Mouse (Mus musculus) stomach, embryonic 15.5 days (tissue): Measurements from ENCODE around the gene Ang6. TPM values are rescaled to one million over a fixed set of nuclear protein-coding genes. Genes with fewer than 3 reads are reported as not detected.
"Not testable (repeated sequence)": the region's sequence is repeated elsewhere in the genome, so short reads cannot be mapped to it uniquely, and the experiment has no call there.

Experiments
- ATAC-seq: fragments of 200-750 bp; cut with Nextera tagmentation; 2 replicates; pipeline ENCODE4 v1.8.0; 2017; ENCODE audit warnings: low read depth, moderate number of reproducible peaks, moderate TSS enrichment; ENCODE audit not compliant: insufficient read depth, low FRiP score
- H3K27ac ChIP-seq: fragments of 300-500 bp; sonication (generic); 2 replicates; pipeline ENCODE4 v1.5.1; 2015; ENCODE audit warnings: mild to moderate bottlenecking, inconsistent platforms
- H3K27me3 ChIP-seq: fragments of 300-500 bp; sonication (generic); replicated peaks from 2 replicates; pipeline ENCODE4 v1.6.1; 2015; ENCODE audit warnings: inconsistent platforms
- H3K36me3 ChIP-seq: fragments of 300-500 bp; sonication (generic); 2 replicates; pipeline ENCODE4 v1.6.1; 2015; ENCODE audit warnings: inconsistent platforms
- H3K4me1 ChIP-seq: fragments of 300-500 bp; sonication (generic); 2 replicates; pipeline ENCODE4 v1.6.1; 2015; ENCODE audit warnings: inconsistent platforms
- H3K4me2 ChIP-seq: fragments of 300-500 bp; sonication (generic); 2 replicates; pipeline ENCODE4 v1.6.1; 2015; ENCODE audit warnings: mild to moderate bottlenecking, inconsistent platforms
- H3K4me3 ChIP-seq: fragments of 300-500 bp; sonication (generic); replicated peaks from 2 replicates; pipeline ENCODE4 v1.5.1; 2015; ENCODE audit warnings: inconsistent platforms
- H3K9ac ChIP-seq: fragments of 300-500 bp; sonication (generic); 2 replicates; pipeline ENCODE4 v1.6.1; 2015; ENCODE audit warnings: inconsistent platforms
- H3K9me3 ChIP-seq: fragments of 300-500 bp; sonication (generic); 2 replicates; pipeline ENCODE4 v1.6.1; 2016; ENCODE audit warnings: inconsistent platforms
- WGBS: fragments of 180-500 bp; shearing (Covaris S2); methylation state at CpG from one replicate; pipeline ENCODE4 v1.1.7; 2015; 5-methylcytosine and 5-hydroxymethylcytosine counted together
- polyA plus RNA-seq: library from polyadenylated mRNA; unstranded; fragments of >200 nt; fragmentation: Nextera tagmentation; extraction: Ambion mirVana; gene quantifications from 2 replicates; pipeline ENCODE4 v1.2.1, GENCODE M21; 2015

Gene Ang6
- not detected in 2 replicates for polyA plus RNA-seq

DNA sequence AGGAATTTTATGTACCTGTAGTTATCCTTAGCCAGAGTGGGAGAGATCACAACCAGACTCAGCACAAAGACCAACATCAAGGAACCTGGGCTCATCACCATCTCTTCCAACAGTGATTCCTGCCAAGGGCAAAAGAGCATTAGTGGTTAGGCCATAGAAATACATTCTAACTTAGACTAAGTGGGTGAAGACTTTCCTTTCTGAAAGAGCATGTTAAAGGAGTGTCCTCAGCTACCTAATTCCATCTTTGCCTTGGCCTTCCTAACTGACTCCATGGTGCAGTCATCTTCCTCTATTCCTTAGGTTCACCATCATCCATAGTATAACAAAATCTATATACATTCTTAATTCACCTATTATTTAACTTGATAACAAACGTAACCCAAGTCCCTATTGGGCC, at the start of gene Ang6:
Gene Ang6 (minus strand): TSS at position 101 of the 400 bp plus-strand sequence.
- H3K4me1 ChIP-seq: no peaks in the 10 kb centered on the region
- no peaks in the 10 kb centered on the region for H3K9me3 ChIP-seq
- H3K9ac ChIP-seq: no peak within 1 kb of the TSS
- WGBS: 85% methylated on average over 1 of the region's 1 CpGs
- H3K36me3 ChIP-seq: no peaks in the 10 kb centered on the region
- no peaks in the 10 kb centered on the region for H3K27me3 ChIP-seq
- no peak within 1 kb of the TSS for H3K27ac ChIP-seq
- no peak for ATAC-seq
- H3K4me2 ChIP-seq: no peak within 1 kb of the TSS
- H3K4me3 ChIP-seq: no peak within 1 kb of the TSS

DNA sequence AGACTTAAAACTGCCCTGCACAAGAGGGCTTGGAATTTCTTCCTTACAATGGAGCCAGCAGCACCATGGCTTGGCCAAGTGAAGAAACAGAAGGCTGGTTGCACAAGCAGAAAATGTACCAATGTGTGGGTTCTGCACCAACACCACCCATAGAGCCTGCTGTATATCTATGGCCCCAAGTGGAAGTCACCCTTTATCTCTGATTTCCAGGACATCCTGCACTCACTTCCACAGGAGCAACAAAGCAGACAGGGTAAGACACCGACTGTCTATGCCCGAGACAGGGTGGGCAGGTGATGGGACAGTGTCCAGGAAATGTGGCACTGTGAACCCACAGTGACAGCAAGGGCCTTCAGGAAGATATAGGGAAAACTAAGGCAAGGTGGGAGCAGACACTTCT, 44.5 kb upstream of the Ang6 start:
- not testable (repeated sequence) for H3K4me2 ChIP-seq, H3K36me3 ChIP-seq, H3K9ac ChIP-seq, H3K27ac ChIP-seq, H3K27me3 ChIP-seq, ATAC-seq, H3K4me3 ChIP-seq, H3K4me1 ChIP-seq, H3K9me3 ChIP-seq
- 74% methylated on average over 2 of the region's 2 CpGs for WGBS

DNA sequence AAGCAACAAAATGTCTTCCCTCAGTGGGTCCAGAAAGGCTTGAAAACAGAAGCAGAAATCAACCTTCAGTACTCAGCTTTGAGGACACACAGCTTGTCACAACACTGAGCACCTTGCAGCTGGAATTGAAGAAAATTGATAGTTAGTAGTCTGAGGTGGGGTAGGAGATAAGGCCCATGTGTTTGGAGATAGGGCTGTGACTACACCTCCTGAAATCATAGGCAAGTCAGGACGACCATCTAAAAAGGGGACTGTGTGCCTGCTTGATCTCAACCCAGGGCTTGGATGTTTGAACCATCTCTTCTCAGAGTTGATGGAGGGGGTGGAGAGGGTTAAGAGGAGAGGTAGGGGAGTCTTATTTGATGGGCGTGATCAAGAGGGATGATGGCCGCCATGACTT, 29.8 kb upstream of the Ang6 start:
- not testable (repeated sequence) for H3K36me3 ChIP-seq, H3K4me2 ChIP-seq, H3K4me1 ChIP-seq, H3K27ac ChIP-seq, H3K27me3 ChIP-seq, H3K9ac ChIP-seq, H3K9me3 ChIP-seq, H3K4me3 ChIP-seq, ATAC-seq
- WGBS: 66% methylated on average over 1 of the region's 3 CpGs

DNA sequence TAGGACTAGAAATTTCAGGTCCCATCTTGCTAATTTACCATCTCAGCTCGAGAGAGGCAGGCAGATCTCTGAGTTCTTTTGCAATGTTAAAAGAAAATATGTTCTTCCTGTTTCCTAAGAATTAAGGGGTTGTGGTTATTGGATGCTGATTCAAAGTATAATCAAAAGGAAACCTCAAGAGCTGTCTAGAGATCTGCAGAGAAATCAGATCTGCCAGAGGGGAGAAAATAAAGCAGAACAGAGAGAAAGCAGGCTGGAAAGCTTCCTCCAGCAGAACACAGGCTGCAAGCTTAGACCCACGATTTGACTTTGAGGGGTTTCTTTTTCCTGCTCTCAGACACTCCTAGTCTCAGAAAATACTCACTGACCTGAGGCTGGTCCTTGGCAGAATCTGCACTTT, 7.6 kb upstream of the Ang6 start:
- H3K36me3 ChIP-seq, H3K9ac ChIP-seq, H3K4me1 ChIP-seq, ATAC-seq, H3K27ac ChIP-seq, H3K4me2 ChIP-seq, H3K4me3 ChIP-seq, H3K27me3 ChIP-seq, H3K9me3 ChIP-seq: not testable (repeated sequence)
- 60% methylated on average over 2 of the region's 2 CpGs for WGBS

DNA sequence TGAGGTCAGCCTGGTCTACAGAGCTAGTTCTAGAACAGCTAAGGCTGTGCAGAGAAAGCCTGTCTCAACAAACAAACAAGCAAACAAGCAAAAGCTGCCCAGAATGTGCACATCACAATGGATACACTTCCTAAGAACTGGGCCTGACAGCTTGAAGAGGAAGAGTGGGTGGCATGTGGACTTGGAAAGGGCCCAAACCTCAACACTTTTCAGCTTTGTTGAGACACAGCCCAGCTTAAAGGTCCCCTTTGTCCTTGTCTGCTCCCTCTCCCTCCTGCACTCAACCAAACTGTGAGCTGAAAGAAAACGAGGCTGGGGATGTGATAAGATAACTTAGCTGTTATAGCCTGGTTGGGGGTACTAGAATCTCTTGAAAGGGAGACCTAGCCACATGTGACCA, 6.0 kb upstream of the Ang6 start:
- H3K9ac ChIP-seq, H3K27ac ChIP-seq, H3K27me3 ChIP-seq, H3K4me3 ChIP-seq, H3K4me1 ChIP-seq, H3K9me3 ChIP-seq, H3K4me2 ChIP-seq, ATAC-seq, H3K36me3 ChIP-seq: not testable (repeated sequence)
- WGBS: no CpG with 5 or more reads among the region's 1 CpGs

DNA sequence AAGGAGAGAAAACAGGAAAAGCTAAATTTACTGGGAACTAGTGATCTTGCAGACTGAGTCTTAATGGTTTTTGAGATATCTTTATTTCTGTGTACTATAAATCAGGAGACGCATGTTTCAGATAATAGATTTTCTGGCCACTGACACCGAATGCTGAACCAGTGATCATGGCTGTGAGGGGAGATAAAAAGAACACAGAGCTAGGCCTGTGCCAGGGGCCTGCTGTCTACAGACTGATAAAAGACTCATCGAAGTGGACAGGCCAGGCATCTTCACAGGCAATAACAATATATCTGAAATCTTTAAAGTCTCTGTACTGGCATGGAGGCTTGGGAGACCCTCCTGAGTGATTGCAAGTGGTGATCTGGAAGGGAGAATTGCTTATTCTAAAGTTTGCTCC, 469 bp downstream of the Ang6 start:
- no peak overlapping the region for H3K9ac ChIP-seq
- no peak overlapping the region for H3K27ac ChIP-seq
- 79% methylated on average over 3 of the region's 3 CpGs for WGBS
- no peaks in the 10 kb centered on the region for H3K9me3 ChIP-seq
- H3K36me3 ChIP-seq: no peaks in the 10 kb centered on the region
- H3K4me3 ChIP-seq: no peak overlapping the region
- H3K27me3 ChIP-seq: no peaks in the 10 kb centered on the region
- no peak for ATAC-seq
- H3K4me1 ChIP-seq: no peaks in the 10 kb centered on the region
- H3K4me2 ChIP-seq: no peak overlapping the region

DNA sequence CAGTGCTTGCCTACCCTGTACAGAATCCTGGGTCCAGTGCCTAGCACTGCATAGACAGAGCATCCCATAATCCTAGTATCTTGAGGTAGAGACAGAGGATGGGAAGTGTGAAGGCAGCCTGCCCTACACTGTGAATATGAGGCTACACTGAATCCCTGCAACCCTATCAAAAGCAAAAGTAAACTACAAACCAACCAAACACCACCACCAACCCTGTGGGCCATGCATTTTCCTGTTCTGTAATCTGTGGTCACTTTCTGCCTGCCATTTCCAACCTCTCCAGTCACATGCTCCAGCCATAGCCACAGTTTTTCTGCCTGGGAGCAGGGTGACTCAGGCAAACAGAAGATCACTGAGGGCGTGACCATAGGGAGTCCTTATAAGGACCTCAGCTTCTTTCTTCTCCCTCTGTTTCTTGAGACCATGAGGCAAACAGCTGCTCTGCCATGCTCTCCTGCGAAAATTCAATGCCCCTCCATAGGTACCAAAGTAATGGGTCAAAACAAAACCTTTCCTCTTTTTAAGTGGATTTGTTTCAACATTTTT, 3.5 kb downstream of the Ang6 start:
- H3K4me3 ChIP-seq, H3K36me3 ChIP-seq, H3K9me3 ChIP-seq, H3K27me3 ChIP-seq, H3K4me2 ChIP-seq, H3K4me1 ChIP-seq, H3K9ac ChIP-seq, H3K27ac ChIP-seq, ATAC-seq: not testable (repeated sequence)
- WGBS: 72% methylated on average over 2 of the region's 2 CpGs

DNA sequence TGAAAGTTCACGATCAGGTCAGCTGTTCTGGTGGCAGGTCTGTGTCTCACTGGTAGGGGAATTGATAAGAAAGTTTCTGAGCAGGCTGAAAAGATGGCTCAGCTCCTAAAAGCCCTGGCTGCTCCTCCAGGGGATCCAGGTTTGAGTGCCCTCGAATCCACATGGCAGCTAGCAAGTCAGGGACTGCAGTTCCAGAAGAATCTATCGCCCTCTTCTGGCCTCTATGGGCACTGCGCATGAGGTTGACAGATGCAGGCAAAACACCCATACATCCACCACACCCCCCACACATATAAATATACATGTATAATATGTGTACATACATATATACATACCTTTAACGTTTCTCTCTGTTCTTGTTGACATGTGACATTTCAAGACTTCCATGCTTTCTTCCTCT, 14.7 kb downstream of the Ang6 start:
- not testable (repeated sequence) for H3K27me3 ChIP-seq, H3K9me3 ChIP-seq, H3K27ac ChIP-seq, H3K36me3 ChIP-seq, H3K4me3 ChIP-seq, H3K4me1 ChIP-seq, H3K4me2 ChIP-seq, H3K9ac ChIP-seq
- WGBS: 18% methylated on average over 5 of the region's 5 CpGs
- ATAC-seq: 0 out of 2 replicates have a peak, but pooled peaks have one; percentile 18

DNA sequence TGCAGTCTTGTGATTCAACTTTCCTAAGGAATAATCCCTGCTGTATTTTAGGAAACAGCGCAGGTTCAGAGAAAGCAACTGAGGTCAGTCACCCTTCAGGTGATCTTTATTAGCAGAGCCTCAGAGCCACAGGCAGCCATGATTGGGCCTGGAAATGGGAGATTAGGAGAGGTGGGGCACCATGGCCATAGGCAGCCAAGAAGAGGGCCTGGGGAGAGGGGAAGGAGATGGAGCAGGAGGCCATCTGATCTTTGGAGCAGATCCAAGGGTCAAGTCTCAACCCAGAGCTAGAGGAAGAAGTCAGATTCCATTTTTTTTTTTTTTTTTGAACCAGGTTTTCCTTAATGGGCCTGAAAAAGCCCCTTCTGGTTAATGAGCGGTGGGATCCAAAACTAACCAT, 15.9 kb downstream of the Ang6 start:
- Histone ChIP-seq H3K4me3 (no peak overlapping the region), H3K27me3 (no peaks in the 10 kb centered on the region), H3K27ac (no peak overlapping the region), H3K4me1 (no peaks in the 10 kb centered on the region), H3K9ac (no peak overlapping the region), H3K9me3 (no peaks in the 10 kb centered on the region), H3K36me3 (no peaks in the 10 kb centered on the region), H3K4me2 (no peak overlapping the region)
- ATAC-seq: no peak
- WGBS: 79% methylated on average over 2 of the region's 2 CpGs

DNA sequence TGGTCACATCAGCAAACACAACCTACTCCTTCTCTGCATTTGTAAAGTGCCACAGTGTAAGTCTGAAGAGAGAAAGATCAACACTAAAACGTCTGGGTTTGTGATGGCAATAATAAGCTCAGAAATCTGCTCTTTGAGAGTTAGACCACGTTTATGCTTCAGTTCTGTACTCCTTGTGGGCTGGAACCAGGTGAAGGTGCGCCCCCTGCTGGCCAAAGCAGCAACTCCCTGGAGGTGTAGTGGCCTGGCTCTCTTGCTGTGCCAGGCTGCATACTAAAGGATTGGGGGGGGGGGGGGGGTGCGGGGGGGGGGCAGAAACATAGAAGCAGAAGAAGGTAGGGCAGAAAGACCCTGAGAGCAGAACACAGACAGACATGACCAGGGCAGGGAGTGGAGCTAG, 18.2 kb downstream of the Ang6 start:
- ATAC-seq: peak; percentile 56; the same call in 1 of the 2 replicates

DNA sequence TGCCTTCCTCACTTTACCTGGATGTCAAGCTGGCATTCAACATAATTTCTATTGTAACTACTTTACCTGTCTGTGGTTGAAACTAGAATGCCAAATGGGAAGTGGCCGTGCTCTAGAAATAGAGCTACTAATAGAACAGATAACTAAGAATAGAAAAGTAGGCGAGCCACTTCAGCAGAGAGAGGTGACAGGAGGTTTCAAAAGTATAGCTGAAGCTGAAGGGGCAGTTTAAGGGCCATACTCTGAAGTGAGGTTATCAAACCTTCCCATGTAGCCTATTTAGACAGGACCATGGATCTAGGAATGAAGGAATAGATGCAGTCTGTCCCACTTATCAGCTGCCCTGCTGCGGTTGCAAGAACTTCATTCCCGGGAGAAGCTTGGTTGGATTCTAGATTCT, 18.6 kb downstream of the Ang6 start:
- whole genome bisulfite sequencing: 61% methylated on average over 4 of the region's 4 CpGs
- Histone ChIP-seq H3K4me3 (no peak overlapping the region), H3K27me3 (no peaks in the 10 kb centered on the region), H3K9me3 (no peaks in the 10 kb centered on the region), H3K9ac (no peak overlapping the region), H3K4me1 (no peaks in the 10 kb centered on the region), H3K27ac (no peak overlapping the region), H3K4me2 (no peak overlapping the region), H3K36me3 (no peaks in the 10 kb centered on the region)
- no peak for ATAC-seq

More for the DNA sequence above, 18.2 kb downstream of the Ang6 start:
- Histone ChIP-seq H3K27ac (no peak overlapping the region), H3K36me3 (no peaks in the 10 kb centered on the region), H3K9me3 (no peaks in the 10 kb centered on the region), H3K9ac (no peak overlapping the region), H3K27me3 (no peaks in the 10 kb centered on the region), H3K4me1 (no peaks in the 10 kb centered on the region), H3K4me3 (no peak overlapping the region), H3K4me2 (no peak overlapping the region)
- 0% methylated on average over 3 of the region's 4 CpGs for WGBS

DNA sequence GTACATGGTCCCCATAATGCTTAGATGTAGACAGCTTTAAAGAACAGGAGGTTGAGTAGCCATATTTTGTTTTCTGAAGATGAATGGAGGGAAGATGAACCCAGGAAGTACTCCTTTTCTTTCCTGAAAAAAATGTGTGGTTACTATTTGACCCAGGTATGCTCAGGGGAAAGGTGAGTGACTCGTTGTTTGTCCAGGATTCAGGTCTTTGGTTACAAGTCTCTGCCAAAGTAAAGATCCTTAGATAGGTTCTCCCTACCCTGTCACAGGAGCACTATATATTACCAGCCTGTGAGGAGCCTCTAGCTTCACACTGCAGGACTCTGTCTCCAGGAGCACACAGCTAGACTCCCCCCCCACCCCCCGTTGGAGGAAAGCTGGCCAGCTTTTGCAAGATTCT, 45.3 kb downstream of the Ang6 start, which contains the start of gene Ang5:
Gene Ang5 (plus strand): TSS at position 301 of the 400 bp plus-strand sequence.
- ATAC-seq, H3K4me3 ChIP-seq, H3K4me1 ChIP-seq, H3K36me3 ChIP-seq, H3K27me3 ChIP-seq, H3K9me3 ChIP-seq, H3K27ac ChIP-seq, H3K4me2 ChIP-seq, H3K9ac ChIP-seq: not testable (repeated sequence)
- no CpG with 5 or more reads among the region's 2 CpGs for WGBS

DNA sequence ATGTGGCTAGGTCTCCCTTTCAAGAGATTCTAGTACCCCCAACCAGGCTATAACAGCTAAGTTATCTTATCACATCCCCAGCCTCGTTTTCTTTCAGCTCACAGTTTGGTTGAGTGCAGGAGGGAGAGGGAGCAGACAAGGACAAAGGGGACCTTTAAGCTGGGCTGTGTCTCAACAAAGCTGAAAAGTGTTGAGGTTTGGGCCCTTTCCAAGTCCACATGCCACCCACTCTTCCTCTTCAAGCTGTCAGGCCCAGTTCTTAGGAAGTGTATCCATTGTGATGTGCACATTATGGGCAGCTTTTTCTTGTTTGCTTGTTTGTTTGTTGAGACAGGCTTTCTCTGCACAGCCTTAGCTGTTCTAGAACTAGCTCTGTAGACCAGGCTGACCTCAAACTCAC, 47.0 kb downstream of the Ang6 start:
- H3K9me3 ChIP-seq, ATAC-seq: not testable (repeated sequence)
- WGBS: no CpG with 5 or more reads among the region's 1 CpGs

More for the DNA sequence above, 47.0 kb downstream of the Ang6 start:
- H3K4me3 ChIP-seq, H3K27ac ChIP-seq, H3K4me2 ChIP-seq, H3K27me3 ChIP-seq, H3K4me1 ChIP-seq, H3K9ac ChIP-seq, H3K36me3 ChIP-seq: not testable (repeated sequence)
